Mouse (Mus musculus) retina, embryonic 14.5 days (tissue): Measurements from ENCODE around the gene Srsf5.

ENCODE experiments used
- DNase-seq: peaks from one replicate; pipeline ENCODE4 v3.0.0-alpha.2; 2015; ENCODE audit warnings: low spot score

The Srsf5 gene

DNA sequence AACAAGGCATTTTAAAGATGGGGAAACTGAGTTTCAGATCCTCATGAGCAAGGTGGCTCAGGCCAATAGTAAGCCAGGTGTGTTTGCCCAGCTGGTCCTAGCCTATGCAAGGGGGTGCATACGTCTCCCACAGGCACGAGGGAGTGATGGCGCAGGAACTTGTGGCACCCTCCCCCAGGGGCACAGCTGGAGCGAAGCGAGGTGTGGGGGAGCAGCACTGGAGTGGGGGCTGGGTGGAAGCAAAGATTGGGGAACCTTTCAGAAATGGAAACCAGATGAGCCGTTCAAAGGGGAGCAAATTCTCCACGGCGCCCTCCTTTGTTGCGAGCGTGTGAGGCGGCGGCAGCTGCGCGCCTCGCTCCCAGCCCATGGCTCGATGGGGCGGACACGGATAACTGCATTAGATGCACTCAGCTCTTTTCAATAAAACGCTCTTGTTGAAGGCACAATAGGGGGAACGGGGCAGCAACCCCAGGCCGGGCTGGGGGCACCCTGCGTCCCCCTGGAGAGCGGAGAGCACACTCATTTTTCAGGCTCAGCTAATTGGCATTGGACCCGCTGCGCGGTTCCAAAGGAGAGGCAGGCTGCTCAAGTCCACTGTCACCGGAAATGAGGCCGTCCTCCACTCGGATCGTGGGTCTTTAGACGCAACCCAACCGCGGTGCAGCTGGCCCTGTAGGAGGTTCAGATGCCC is 53.4 kb downstream of the Srsf5 start:
- DNase-seq, result peak; percentile 71
